Mouse (Mus musculus): ENCODE data around the gene Gtf3c2.
"Not testable (repeated sequence)": the region's sequence is repeated elsewhere in the genome, so short reads cannot be mapped to it uniquely, and the experiment has no call there.

Gtf3c2 gene

DNA sequence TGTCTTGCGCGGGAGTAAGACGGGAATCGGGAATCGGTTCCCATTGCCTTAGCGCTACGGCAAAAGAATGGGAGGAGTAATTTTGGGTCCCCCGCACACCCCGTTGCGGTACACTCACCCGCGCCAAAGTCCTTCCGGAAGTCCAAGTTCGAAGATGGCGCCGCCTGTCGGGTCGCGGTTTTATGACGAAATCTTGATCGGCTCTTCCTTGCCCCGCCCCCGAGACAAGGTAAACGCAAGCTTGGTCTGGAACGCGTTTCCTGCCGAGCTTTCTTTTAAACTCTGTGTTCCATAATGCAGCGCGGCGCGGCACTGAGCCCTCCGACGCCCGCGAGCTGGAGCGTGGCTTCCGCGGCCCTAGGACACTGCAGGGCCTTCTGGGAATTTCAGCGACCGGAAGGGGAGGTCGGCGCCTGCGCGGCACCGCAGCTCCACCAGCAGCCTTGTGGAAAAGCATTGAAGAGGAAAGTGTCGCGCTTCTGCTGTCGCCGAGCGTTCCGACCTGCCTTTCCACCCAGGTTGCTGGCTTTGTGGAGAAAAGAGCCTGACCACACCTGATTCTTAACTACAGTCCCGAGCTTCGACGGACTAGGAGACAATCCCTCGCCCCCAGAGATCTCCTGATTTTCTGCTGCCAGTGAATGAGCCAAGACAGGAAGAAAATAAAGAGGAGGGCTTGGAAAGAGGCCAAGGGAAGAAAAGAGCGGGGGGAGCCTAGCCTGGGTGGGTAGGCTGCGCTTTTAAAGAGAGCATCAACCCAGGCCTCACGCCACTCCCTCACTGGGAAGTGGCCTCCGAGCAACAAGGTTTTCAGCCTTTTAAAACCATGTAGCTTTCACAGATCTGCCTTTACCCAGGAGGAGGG lies at the start of gene Gtf3c2, which contains the start of gene Gm29609:
Gene Gtf3c2 (minus strand): TSS at position 379 of the 865 bp plus-strand sequence.
Gene Gm29609 (minus strand): TSS at position 146 of the 865 bp plus-strand sequence.
- peak; percentile 95 to 96 for DNase-seq

DNA sequence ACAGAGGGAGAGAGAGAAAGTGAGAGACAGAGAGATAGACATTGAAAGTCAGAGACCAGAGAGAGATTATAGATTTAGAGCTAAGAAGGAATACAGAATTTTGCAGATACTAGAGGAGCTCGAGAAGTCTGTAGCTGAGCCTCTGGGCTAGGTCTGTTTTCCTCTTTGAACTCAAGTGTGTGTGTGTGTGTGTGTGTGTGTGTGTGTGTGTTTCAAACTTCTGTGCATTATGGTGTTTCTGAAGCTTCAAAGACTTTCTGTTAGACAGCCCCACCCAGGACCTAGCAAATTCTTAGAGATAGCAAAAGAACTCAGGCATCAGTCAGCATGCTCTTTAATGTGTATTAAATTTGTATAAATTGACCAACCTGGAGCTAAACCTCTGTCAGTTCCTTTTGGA lies 46.7 kb upstream of the Gtf3c2 start:
- DNase-seq = no peak

DNA sequence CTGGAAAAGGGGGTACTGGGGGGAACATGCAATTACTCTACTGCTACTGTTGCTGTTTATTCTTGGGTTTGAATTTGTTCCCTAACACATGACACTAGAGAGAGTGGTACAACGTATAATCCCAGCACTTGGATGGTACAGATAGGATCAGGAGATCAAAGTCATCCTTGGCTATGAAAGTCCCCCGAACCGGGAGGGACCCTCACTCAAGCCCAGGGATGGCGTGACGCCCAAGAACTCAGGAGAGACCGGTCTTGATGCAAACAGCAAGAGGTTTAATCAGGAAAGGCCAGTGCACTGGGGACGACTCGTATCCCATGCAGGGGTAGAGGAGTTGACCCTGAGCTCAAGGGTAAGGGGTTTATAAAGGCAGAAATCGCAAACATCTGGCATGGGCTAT lies 42.8 kb upstream of the Gtf3c2 start:
- DNase-seq = no peak

DNA sequence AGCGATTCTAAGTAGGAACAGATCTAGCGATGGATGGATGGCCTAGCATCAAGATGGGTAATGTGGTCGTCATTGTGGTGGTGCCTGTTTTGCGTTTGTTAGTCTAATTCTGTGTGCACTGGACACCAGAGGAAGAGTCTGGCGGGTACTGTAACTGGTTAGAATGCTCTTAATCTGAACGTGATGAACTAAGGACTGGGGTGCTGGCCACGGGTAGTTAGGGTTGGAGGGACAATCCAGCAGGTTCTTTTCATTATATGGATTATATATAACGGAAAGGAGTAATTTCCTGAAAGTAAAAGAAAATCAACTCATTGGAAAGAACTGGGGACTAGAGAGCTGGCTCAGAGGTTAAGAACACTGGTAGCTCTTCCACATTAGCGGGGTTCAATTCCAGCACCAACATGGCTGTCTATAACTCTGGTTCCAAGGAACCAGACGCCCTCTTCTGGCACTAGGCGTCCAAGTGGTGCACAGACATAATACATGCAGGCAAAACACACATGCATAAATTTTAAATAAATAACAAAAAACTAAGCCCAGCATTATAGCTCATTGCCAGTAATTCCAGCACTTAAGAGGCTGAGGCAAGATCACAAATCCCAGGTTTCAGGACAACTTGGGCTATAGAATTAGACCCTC lies 41.5 kb upstream of the Gtf3c2 start:
- peak; percentile 24 to 48 for DNase-seq

DNA sequence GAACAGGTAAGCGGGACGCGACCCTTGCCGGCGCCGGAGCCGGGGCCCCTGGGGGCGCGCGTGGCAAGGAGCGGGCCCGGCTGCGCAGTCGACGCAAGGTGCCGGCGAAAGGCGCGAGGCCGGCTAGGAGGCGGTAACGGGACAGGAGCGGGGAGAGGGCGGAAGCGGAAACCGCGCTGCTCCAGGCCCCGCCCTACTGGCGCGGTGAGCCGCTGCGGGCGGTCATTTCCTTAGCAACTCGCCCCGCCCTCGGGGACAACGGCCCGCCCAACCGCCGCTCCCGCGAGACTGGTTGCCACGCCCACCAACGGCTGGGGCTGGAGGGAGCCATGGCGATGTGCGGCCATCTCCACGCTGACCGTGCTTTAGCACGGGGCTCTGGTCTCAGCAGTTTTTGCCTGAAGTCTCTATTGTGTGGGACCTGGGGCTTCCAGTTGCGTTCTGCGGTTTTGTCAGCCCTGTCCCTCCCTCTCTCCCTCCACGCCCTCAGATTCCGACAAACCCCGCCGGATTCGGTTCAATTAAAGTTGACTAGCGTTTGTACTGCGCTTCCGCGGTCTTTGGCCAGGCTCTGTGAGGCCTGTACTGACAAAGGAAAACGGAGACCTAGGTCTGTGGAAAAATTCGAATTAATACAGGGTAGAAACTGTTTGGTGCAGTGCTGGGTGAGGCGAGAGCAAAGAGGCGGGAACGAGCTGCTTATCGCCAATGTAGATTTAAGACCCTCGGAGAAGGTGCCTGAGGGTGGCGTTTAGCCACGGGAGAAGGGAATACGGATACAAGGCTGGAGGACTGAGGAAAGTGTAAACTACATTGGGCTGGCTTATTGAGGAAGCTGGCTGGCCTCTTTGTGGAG lies 40.7 kb upstream of the Gtf3c2 start, which contains the start of gene Ppm1g:
Gene Ppm1g (minus strand): TSS at position 240 of the 856 bp plus-strand sequence.
- DNase-seq = peak; percentile 97 to 98

DNA sequence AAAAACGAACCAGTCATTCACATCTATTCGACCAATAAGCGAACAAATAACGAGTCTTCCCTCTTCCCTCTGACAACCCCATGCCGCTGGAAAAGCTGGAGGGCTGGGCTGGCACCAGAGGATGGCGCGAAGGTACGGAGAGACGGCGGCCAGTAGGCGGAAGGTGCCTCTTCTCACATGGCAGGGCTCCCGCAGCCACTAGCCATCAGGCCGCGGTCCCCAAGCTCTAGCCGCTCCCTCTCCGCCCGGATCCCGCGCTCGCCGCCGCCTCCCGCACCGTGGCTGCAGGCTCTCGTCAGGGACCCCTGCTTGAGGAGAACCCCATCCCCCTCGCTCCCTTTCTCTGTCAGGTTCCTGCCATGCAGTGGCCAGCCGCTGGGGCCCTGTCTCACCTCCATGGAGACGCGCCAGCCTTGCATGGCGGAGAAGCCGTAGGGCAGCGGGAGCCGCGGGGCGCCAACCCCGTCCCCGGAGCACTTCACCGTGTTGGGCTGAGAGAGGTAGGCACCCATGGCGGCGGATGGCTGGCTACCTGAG lies 40.0 kb upstream of the Gtf3c2 start:
- no peak for DNase-seq

DNA sequence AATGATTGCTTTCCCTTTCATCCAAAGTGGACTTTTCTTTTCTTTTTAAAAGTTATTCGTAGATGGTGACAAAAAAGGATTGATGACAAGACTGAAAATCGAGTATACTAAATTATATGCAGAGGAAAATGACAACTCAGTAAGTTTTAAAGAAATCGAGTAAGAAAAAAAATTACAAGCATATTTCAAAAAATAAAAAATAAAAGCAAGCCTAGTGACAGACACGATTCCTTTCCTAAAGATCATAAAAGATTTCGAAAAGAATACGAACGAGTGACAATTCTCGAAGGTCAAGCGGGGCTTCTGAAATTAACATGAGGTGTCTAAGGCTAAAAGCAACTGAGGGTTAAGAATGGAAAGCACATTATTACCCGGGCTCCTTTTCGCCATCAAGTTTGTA lies 39.5 kb upstream of the Gtf3c2 start:
- no peak for DNase-seq

DNA sequence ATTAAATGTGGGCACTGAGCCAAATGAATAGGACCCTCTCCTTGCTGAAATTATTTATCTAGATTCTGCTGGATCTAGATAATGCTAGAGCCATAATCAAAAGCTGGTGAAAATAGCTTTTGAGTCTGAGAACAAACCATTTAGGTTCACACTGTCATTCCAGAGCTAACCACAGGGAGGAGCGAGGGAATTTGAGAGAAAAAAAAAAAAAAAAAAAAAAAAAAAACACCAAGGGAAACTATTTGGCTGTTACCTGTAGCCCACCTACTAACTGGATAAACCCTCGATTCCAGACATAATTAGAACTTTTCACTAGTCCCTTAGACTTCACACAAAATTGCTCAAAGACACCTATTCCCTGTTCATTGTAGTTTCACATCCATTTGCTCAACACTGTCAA lies 39.1 kb upstream of the Gtf3c2 start:
- no peak for DNase-seq

DNA sequence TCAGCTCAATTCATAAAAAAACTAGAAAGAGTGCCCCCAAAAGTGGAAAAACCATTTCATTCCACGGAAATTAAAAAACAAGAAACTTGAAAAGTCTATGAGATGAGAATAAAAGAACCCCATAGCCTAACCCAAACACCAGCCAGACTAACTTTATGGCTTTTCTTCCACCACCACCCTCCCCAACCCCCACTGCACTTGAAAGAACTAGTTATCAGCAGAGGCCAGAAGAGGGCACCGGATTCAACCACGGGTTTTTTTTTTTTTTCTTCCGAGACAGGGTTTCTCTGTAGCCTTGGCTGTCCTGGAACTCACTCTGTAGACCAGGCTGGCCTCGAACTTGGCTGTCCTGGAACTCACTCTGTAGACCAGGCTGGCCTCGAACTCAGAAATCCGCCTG lies 38.4 kb upstream of the Gtf3c2 start:
- DNase-seq = peak in 1 of 2 experiments; percentile 20

DNA sequence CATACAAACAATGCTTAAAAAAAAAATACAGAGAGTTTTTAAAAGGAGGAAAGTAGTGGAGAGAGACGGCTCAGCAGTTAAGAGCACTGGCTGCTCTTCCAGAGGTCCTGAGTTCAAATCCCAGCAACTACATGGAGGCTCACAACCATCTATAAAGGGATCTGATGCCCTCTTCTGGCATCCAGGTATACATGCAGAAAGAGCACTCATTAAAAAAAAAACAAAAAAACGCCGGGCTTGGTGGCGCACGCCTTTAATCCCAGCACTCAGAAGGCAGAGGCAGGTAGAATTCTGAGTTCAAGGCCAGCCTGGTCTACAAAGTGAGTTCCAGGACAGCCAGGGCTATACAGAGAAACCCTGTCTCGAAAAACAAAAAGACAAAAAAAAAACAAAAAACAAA lies 36.6 kb upstream of the Gtf3c2 start:
- DNase-seq = not testable (repeated sequence)

DNA sequence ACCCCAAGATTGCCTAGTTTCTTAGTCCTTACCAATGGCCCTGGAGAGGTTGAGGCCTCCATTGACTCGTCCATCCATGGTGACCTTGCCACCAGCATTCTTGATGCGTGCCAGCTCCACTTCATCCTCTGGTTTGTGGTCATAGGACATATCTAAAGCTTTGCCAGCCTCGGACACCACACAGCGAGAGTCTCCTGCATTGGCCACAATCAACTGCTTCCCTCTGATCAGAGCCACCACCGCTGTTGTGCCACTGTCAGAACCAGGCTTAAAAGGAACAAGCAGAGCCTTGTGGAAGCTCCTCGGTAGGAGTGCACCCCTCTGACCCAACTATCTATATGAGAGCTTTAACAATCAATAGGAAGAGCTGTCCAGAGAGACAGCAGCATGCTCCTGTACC lies 24.5 kb upstream of the Gtf3c2 start:
- DNase-seq = no peak

DNA sequence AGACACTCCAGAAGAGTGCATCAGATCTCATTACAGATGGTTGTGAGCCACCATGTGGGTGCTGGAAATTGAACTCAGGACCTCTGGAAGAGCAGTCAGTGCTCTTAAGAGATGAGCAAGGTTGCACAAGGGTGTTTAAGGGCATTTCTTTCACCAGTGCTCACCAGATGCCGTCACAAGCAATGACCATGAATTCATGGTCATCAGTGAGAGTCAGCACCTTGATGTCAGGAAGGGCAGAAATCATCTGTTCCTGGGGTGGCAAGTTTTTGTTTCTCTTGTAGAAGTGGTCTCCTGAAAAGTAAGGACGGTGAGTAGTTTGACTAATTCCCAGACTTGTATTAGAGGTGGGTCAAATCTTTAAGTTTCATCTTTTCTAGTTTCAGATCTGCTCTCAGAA lies 23.9 kb upstream of the Gtf3c2 start:
- DNase-seq = no peak

DNA sequence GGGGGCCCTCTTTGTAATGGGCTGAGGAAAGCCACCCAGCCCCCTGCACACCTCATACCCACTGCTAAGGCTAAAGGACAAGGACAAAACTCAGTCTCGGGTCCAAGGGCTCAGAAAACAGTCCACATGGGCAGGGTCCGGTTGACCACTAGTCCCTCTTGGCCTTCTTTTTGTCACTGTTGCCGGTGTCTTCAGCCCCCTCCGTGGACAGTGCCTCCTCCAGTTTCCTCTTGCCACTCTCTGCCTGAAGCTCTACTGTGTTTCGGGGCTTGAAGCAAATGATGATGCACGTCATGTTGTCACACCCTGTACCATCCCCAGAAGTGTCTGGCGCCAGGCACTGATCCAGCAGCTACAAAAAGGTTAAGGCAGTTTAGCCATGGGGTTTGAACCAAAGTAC lies 23.0 kb upstream of the Gtf3c2 start:
- peak in 1 of 2 experiments; percentile 21 for DNase-seq

DNA sequence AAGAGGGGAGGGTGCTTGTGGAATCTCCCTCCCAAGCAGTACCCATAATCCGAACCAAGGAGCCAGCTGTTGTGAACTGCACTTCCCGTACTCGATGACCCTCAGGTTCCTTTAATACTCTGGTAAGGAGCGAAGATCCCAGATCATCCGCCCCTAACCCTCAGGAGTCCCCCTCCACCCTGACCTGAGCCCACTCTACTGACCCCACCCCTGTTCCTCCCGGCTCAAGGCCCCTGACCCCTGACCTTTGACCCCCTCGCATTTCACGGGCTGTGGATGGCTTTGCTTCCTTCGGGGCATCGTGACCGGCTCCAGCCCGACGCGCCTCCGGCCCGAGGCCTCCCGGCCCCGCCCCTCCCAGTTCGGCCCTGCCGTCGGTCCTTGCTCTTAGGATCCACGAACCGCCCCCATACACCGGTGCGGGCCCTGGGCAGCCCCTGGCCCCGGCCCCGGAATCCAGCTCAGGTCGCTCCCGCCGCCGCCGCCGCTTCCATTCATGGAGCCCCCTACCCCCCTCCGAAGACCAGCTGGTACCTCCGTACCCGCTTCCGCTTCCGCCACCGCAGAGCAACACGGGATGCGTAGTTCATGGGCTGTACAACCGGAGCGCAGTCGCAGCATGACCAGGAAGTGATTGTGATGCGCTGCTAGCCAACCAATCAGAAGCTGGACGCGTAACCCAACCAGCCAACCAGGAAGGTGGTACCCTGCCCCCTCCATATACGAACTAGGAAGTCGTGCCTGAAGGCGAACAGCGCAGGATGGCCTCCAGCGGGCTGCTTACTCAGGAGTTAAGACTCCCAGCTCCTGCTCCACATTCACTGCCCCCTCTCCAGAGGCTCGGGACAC lies 22.0 kb upstream of the Gtf3c2 start, which contains the start of gene Zfp513:
Gene Zfp513 (minus strand): TSS at position 562 of the 849 bp plus-strand sequence.
- peak; percentile 90 to 96 for DNase-seq

DNA sequence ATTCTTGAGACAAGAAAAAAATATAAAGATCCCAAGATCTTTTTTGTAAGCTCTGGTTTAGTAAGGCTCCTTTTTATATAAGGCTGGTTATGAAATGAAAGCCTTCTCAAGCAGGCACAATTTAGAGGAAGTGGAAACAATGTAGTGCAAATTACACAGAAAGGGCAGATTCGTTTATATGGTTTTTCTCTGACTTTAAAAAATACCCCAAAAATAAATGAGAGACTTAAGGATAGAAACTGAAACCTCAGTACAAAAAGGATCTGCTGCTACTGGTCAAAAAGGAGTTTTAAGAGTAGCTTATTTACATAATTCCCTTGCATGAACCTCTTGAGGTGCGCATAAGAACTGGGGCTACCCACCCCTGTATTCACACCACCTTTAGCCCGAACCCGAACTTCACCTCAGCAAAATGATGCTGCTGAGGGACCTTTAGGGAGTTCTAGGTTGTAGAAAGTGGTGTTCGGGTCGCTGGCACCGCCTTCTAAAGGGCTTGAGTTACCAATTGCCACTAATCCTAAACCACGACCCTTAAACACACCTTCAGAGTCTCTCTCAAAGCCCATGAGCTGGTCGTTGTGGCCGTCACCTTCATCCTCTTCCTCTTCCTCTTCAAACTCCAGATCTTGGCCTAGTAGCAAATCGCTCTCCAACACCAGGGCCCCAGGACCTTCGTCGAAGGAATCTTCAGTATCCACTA lies 21.2 kb upstream of the Gtf3c2 start:
- no peak for DNase-seq

DNA sequence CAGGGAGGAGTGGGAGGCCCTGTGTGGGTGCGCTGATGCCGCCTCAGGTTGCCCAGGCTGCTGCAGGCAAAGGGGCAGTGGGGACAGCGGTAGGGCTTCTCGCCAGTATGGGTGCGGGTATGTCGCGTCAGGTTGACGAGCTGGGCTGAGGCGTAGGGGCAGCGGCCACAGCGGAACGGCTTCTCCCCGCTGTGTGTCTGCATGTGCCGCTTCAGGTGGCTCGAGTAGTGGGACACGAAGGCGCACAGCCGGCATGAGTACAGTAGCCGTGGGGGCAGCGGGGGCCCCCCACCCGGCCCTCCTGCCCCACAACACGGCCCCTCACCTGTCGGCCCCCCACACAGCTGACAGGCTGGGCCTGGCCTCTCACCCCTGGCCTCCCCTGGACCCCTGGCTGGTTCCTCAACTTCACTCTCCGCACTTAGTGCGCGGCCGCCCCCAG lies 20.4 kb upstream of the Gtf3c2 start:
- DNase-seq = peak in 1 of 2 experiments; percentile 41

DNA sequence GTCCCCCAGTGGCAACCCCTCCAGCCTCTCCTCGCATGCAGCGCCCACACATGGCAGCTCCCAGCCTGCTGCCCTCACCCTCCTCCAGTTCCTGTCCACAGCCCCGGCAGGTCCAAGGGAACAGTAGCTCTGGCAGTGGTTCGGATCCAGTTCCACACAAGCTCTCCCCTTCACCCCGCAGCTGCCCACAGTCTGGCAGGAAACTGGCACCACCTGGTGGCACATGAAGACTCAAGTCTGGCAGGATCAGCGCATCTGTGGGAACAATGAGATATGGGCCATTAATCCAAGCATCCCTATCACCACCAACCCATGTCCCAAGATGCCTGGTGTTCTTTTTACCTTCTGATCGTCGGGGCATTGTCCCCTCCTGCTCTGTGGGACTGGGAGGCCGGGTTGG lies 19.9 kb upstream of the Gtf3c2 start:
- DNase-seq = peak; percentile 25 to 39

DNA sequence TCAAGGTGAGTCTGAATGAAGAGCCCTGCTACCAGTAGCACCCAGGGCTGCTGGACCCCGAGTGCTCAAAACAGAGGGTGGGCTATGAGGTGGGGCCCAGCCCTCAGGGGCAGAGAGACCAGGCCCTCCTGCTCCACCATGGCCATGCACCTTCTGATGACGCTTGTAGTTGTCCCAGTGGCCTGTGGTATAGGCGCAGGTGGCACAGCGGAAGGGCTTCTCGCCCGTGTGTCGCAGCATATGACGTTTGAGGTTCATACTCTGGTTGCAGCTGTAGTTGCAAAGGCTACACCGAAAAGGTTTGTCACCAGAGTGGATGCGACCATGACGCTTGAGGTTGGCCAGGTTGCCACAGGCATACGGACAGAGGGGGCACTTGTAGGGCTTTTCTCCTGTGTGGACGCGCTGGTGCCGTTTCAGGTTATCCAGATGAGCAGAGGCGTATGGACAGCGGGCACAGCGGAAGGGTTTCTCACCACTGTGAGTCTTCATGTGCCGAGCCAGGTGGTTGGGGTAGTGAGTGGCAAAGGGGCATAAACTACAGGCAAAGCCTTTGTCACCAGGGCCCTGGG lies 19.5 kb upstream of the Gtf3c2 start:
- DNase-seq = peak in 1 of 2 experiments; percentile 14

DNA sequence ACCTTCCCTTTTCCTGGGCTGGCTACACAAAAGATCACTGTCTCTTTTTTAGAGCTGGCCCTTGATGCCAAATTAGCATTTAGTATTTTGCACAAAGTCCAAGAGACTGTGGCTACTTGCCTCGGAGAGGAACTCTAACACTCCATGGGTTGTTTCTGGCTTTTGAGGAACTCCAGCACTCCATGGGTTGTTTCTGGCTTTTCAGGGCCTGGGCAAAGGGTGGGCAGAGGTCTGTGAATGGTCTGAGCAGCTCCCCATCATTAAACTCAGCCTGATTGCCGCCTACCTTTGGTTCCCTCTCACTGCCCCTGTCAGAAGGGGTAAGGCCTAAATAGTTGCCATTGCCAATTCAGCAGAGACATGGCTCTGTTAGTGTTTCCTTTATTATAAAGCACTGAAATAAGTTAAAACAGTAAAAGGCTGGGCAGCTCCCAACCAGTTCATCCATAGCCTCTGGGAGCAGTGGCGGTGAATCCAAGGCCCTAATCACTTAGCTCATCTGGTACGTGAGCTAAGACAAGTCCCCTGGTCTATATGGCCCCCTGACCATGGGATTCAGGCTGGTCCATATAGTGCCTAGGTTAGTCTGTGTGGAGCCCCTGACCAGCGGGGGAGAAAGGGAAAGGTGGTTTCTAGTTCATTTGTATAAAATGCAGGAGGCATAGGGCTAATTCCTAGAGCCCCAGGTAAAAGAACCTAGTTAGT lies 18.8 kb upstream of the Gtf3c2 start:
- no peak for DNase-seq

DNA sequence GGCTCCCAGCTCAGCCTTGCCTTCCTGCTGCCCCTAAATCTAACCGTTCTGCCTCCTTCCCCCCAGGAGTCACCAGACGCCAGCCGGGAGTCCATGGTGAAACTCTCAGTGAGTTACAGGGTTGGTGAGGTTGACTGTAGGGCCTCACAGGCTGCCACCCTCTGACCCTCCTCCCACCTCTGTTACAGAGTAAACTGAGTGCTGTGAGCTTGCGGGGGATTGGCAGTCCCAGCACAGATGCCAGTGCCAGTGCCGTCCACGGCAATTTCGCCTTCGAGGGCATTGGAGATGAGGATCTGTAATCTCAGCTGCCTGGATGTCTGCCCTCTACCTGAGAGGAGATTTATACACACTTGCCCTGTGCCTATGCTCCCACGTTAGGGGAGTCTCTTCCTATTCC lies 18.2 kb upstream of the Gtf3c2 start:
- DNase-seq = peak in 1 of 2 experiments; percentile 7
